Mouse (Mus musculus) lung, postnatal 0 days (tissue): ENCODE data around the gene Tbc1d22a.

Source experiments
- CTCF ChIP-seq: IDR thresholded peaks from 2 replicates; pipeline ENCODE4 v1.5.1; 2016; ENCODE audit warnings: antibody characterized with exemption, mild to moderate bottlenecking
- EP300 ChIP-seq: IDR thresholded peaks from 2 replicates; pipeline ENCODE4 v1.6.1; 2016; ENCODE audit warnings: antibody characterized with exemption, mild to moderate bottlenecking, control low read depth

- TF ChIP-seq CTCF = no peak
- TF ChIP-seq EP300 = no peak
These were observed 235.0 kb downstream of the Tbc1d22a start for GRCm38 (mm10) chr15:86449236-86449635.
